Comparison of ENCODE assay signal across 28 mouse cellular contexts in the genomic region with DNA sequence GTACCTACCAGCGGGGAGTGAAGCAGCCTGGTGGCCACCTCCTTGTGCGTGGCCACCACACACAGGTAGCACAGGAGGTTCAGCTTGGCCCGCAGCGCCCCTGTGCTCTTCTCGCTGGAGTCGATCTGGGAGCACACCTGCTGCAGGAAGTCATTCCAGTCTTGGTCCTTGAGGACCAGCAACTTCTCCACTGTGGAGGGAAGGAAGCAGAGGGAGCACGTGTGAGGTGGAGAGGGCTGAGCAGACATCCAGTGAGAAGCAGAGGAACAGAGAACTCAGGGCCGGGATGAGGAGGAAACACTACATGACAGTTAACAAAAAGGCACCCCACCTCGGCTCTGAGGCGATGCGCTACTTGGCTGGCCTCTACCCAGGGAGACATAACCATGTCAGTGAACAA. TPM values are rescaled to one million over a fixed set of nuclear protein-coding genes. Genes with fewer than 3 reads are reported as not detected.
DNase-seq lines count a peak whose midpoint lies in the region; ATAC-seq lines count a peak whose summit lies in the region.
"Had no signal": no experiment of that assay in that cellular context is flagged by ENCODE, and none has a peak within 500 bp of the region (broad histone marks: within the 10 kb centered on the region; RNA-seq: fewer than 3 reads in every experiment).

No protein-coding gene starts in this region.

- H3K9ac ChIP-seq in kidney, embryonic 14.5 days (ENCODE audit: low read depth, low read length), result no peak overlapping the region
- 0 out of 2 replicates have a peak overlapping the region, but pooled peaks have one; percentile 6 for H3K9ac ChIP-seq in midbrain, embryonic 16.5 days (ENCODE audit: low read depth, low read length)
- H3K9ac ChIP-seq in midbrain, embryonic 13.5 days (replicated peaks), result no peak overlapping the region
- H3K9ac ChIP-seq: embryonic facial prominence, embryonic 13.5 days; forebrain, embryonic 15.5 days; heart, embryonic 13.5 days; intestine, embryonic 15.5 days; limb, embryonic 12.5 days; liver, embryonic 15.5 days; lung, embryonic 14.5 days; midbrain, embryonic 15.5 days had no signal

- no peak overlapping the region for H3K27ac ChIP-seq in kidney, embryonic 14.5 days (ENCODE audit: low read depth, low read length)
- no peak overlapping the region for H3K27ac ChIP-seq in midbrain, embryonic 16.5 days (ENCODE audit: low read length)
- no peak overlapping the region for H3K27ac ChIP-seq in midbrain, embryonic 13.5 days
- H3K27ac ChIP-seq: embryonic facial prominence, embryonic 13.5 days; forebrain, embryonic 10.5 days; forebrain, embryonic 15.5 days; heart, embryonic 13.5 days; hindbrain, postnatal 0 days; intestine, embryonic 15.5 days; layer of hippocampus, adult 2 months; limb, embryonic 12.5 days; liver, embryonic 15.5 days; midbrain, embryonic 15.5 days had no signal

- DNase-seq in frontal cortex, postnatal 10 days (ENCODE audit: low spot score in 2 of 2), result peak; percentile 2 to 4
- DNase-seq in kidney, adult 18-20 months, result peak; percentile 1
- DNase-seq in urinary bladder, postnatal 10 days (ENCODE audit: low spot score), result peak; percentile 5
- DNase-seq in urinary bladder, postnatal 36 days (ENCODE audit: low spot score in 2 of 2), result no peak
- DNase-seq: adrenal gland, adult 2 months; adrenal gland, postnatal 36 days; cerebellum, adult 18-20 months; cerebellum, postnatal 10 days; lung, embryonic 14.5 days; lung, postnatal 14 days; thymus, adult 2 months; thymus, postnatal 36 days had no signal

- no peak overlapping the region for H3K4me3 ChIP-seq in kidney, embryonic 14.5 days (ENCODE audit: low read length)
- no peak overlapping the region for H3K4me3 ChIP-seq in midbrain, embryonic 16.5 days (ENCODE audit: low read depth, low read length)
- no peak overlapping the region for H3K4me3 ChIP-seq in midbrain, embryonic 13.5 days (replicated peaks)
- H3K4me3 ChIP-seq: embryonic facial prominence, embryonic 13.5 days; forebrain, embryonic 10.5 days; forebrain, embryonic 15.5 days; heart, embryonic 13.5 days; intestine, embryonic 15.5 days; layer of hippocampus, adult 2 months; limb, embryonic 12.5 days; liver, embryonic 15.5 days; midbrain, embryonic 15.5 days had no signal

- no peak overlapping the region for H3K4me2 ChIP-seq in kidney, embryonic 14.5 days (replicated peaks; ENCODE audit: low read depth, low read length)
- no peak overlapping the region for H3K4me2 ChIP-seq in midbrain, embryonic 16.5 days (ENCODE audit: low read length)
- H3K4me2 ChIP-seq in midbrain, embryonic 13.5 days (replicated peaks), result no peak overlapping the region
- H3K4me2 ChIP-seq: embryonic facial prominence, embryonic 13.5 days; forebrain, embryonic 15.5 days; heart, embryonic 13.5 days; intestine, embryonic 15.5 days; limb, embryonic 12.5 days; liver, embryonic 15.5 days; lung, embryonic 14.5 days; midbrain, embryonic 15.5 days had no signal

- no peak for ATAC-seq in frontal cortex, adult (ENCODE audit: low TSS enrichment)
- ATAC-seq in kidney, embryonic 14.5 days (ENCODE audit: low FRiP score, low TSS enrichment), result no peak
- ATAC-seq in midbrain, embryonic 16.5 days, result no peak
- ATAC-seq in midbrain, embryonic 13.5 days, result no peak
- ATAC-seq: activated CD4-positive, CD25-positive, alpha-beta regulatory T cell, adult 4 months; forebrain, embryonic 15.5 days; hindbrain, postnatal 0 days; intestine, embryonic 15.5 days; midbrain, embryonic 15.5 days had no signal

- no peaks in the 10 kb centered on the region for H3K9me3 ChIP-seq in kidney, embryonic 14.5 days (ENCODE audit: control insufficient read depth, low read length)
- H3K9me3 ChIP-seq in midbrain, embryonic 16.5 days (replicated peaks; ENCODE audit: control insufficient read depth, low read length, poor library complexity, severe bottlenecking), result no peaks in the 10 kb centered on the region
- H3K9me3 ChIP-seq in midbrain, embryonic 13.5 days, result no peaks in the 10 kb centered on the region
- H3K9me3 ChIP-seq: embryonic facial prominence, embryonic 13.5 days; forebrain, embryonic 10.5 days; forebrain, embryonic 15.5 days; heart, embryonic 13.5 days; intestine, embryonic 15.5 days; limb, embryonic 12.5 days; liver, embryonic 15.5 days; midbrain, embryonic 15.5 days had no signal

- no peaks in the 10 kb centered on the region for H3K4me1 ChIP-seq in kidney, embryonic 14.5 days (ENCODE audit: control insufficient read depth, insufficient read depth, low read length)
- H3K4me1 ChIP-seq in midbrain, embryonic 16.5 days (ENCODE audit: control insufficient read depth, insufficient read depth, low read length), result no peaks in the 10 kb centered on the region
- no peaks in the 10 kb centered on the region; the same call in 1 of the 2 replicates for H3K4me1 ChIP-seq in midbrain, embryonic 13.5 days (replicated peaks)
- H3K4me1 ChIP-seq: embryonic facial prominence, embryonic 13.5 days; forebrain, embryonic 10.5 days; forebrain, embryonic 15.5 days; heart, embryonic 13.5 days; intestine, embryonic 15.5 days; limb, embryonic 12.5 days; liver, embryonic 15.5 days; midbrain, embryonic 15.5 days had no signal

- H3K36me3 ChIP-seq in kidney, embryonic 14.5 days (ENCODE audit: control insufficient read depth, insufficient read depth, low read length), result no peaks in the 10 kb centered on the region
- peaks cover 6% of the 10 kb centered on the region for H3K36me3 ChIP-seq in midbrain, embryonic 16.5 days (ENCODE audit: control insufficient read depth, insufficient read depth, low read length)
- peaks cover 7% of the 10 kb centered on the region; the same call in 1 of the 2 replicates for H3K36me3 ChIP-seq in midbrain, embryonic 13.5 days
- H3K36me3 ChIP-seq: liver, embryonic 15.5 days; midbrain, embryonic 15.5 days had no signal

- H3K27me3 ChIP-seq in kidney, embryonic 14.5 days (ENCODE audit: control insufficient read depth, insufficient read depth, low read length), result no peaks in the 10 kb centered on the region
- H3K27me3 ChIP-seq in midbrain, embryonic 16.5 days (ENCODE audit: control insufficient read depth, insufficient read depth, low read depth, low read length), result no peaks in the 10 kb centered on the region
- H3K27me3 ChIP-seq in midbrain, embryonic 13.5 days, result no peaks in the 10 kb centered on the region
- H3K27me3 ChIP-seq: CH12.LX; embryonic facial prominence, embryonic 13.5 days; forebrain, embryonic 15.5 days; heart, embryonic 13.5 days; intestine, embryonic 15.5 days; limb, embryonic 12.5 days; liver, embryonic 15.5 days; midbrain, embryonic 15.5 days had no signal

- 96% methylated on average over 11 of the region's 11 CpGs for WGBS in kidney, embryonic 14.5 days
- WGBS in midbrain, embryonic 16.5 days, result 93% methylated on average over 11 of the region's 11 CpGs
- 92% methylated on average over 11 of the region's 11 CpGs for WGBS in midbrain, embryonic 13.5 days

RNA-seq across cellular contexts. Expression of gene Ulk4, which starts 26.1 kb away (rescaled TPM):
- 124 and 166 TPM in 2 replicates for polyA plus RNA-seq in kidney, embryonic 14.5 days (2014; fragmentation: Nextera tagmentation; extraction: Ambion mirVana)
- 102 and 112 TPM in 2 replicates for polyA plus RNA-seq in midbrain, embryonic 16.5 days (2015; fragmentation: Nextera tagmentation; extraction: Ambion mirVana)
- 151 and 159 TPM in 2 replicates for polyA plus RNA-seq in midbrain, embryonic 13.5 days (2015; fragmentation: Nextera tagmentation; extraction: Ambion mirVana)

RNA-seq across cellular contexts. Expression of gene Trak1, which starts 46.4 kb away (rescaled TPM):
- polyA plus RNA-seq in kidney, embryonic 14.5 days (2014; fragmentation: Nextera tagmentation; extraction: Ambion mirVana), result 10.8 and 15.4 TPM in 2 replicates
- polyA plus RNA-seq in midbrain, embryonic 16.5 days (2015; fragmentation: Nextera tagmentation; extraction: Ambion mirVana), result 53.8 and 60.6 TPM in 2 replicates
- 41.1 and 44.8 TPM in 2 replicates for polyA plus RNA-seq in midbrain, embryonic 13.5 days (2015; fragmentation: Nextera tagmentation; extraction: Ambion mirVana)

Comparison
In these comparisons a context has a peak if more than half of its experiments do, and no peak if none do; other contexts are left out.
1. DNase-seq: peak in frontal cortex, postnatal 10 days (2 of 2), kidney, adult 18-20 months (single experiment) and urinary bladder, postnatal 10 days (single experiment); none in urinary bladder, postnatal 36 days (0 of 2).